Mouse (Mus musculus): Measurements from ENCODE around the gene Gm11213. TPM values are rescaled to one million over a fixed set of nuclear protein-coding genes. Genes with fewer than 3 reads are reported as not detected.

Gm11213 gene
- total RNA-seq (2023), result not detected

DNA sequence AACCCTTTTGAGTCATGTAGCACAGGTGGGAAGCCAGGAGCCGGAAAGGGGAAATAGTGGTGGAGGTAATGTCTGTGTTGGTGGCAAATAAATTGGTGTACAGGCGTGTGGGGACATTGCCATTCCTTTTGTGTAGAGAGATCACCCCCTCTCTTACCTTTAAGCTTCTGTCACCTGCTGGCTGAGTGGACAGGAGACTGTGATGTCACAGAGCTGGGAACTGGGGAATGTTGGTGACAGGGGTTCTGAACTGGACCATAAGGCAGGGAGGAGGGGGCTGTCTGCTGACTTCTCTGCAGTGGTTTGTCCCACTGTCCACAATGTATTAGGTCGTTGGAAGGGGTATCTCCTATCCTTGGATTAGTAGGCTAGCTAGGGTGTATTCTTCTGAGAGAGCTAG lies at the start of gene Gm11213:
Gm11213 (minus strand) TSS at position 317 of the 400 bp plus-strand sequence.

GRCm38 (mm10) chr4:63622378-63622835 lies 17.3 kb upstream of the Gm11213 start, which contains the start of gene Tex48:
Tex48 (minus strand) TSS chr4:63622428.

DNA sequence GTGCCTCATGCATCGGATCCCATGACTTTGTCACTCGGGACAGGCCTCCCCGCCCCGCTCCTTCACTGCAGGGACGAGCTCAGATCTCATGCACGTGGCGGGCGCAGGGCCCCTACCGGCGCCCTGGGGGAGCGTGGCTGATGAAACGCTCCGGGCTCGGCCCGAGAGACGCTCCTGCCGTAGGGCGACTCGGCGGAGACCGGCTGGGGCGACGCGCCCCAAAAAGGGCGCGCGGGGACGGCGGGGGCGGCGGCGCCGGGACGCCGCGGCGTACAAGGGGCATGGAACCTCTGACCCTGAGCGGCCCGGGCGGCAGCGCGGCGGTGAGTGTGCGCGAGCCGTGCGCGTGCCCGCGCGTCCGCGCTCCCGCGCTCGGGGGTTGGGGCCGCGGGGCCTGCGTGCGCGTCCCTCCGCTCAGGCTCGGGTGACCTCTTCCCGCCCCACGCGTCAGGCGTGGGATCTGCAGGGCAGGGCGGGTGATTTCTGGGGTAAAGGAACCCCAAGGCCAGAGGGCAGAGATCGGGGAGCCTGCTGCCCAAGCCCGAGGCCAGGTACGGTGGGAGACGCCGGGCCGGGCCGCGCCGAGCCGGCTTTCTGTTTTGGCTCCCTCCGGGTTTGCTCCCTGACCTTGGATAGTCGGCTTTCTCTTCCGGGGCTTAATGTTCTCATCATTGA lies 46.5 kb downstream of the Gm11213 start, which contains the start of gene Tmem268:
Tmem268 (plus strand) TSS at position 375 of the 675 bp plus-strand sequence.

Other genes starting within 250 kb of the Gm11213 start
- not detected for gene Orm3, start 249.1 kb downstream of the Gm11213 start, total RNA-seq (2023)
- 1 to 10 TPM; 2.1 to 2.2 TPM for gene Orm2, start 242.8 kb downstream of the Gm11213 start, total RNA-seq (2023)
- gene Akna, start 201.9 kb downstream of the Gm11213 start, total RNA-seq (2023), result 100 to 1,000 TPM; 236 to 274 TPM
- gene Whrn, start 109.3 kb downstream of the Gm11213 start, total RNA-seq (2023), result 1 to 10 TPM; 1.4 to 1.5 TPM
- gene Atp6v1g1, start 60.5 kb downstream of the Gm11213 start, total RNA-seq (2023), result 100 to 1,000 TPM; 118 to 134 TPM
- gene Tmem268, start 46.5 kb downstream of the Gm11213 start, total RNA-seq (2023), result 10 to 100 TPM; 24.7 to 25.8 TPM
- not detected for gene Tex48, start 17.2 kb upstream of the Gm11213 start, total RNA-seq (2023)
- not detected for gene Gm11214, start 58.1 kb upstream of the Gm11213 start, total RNA-seq (2023)
- under 1 TPM in 1 of 2 experiments, not detected in 1; 0.09 TPM for gene Tnfsf15, start 139.9 kb upstream of the Gm11213 start, total RNA-seq (2023)

All from neutrophil, adult 83 days (primary cell).